Mouse (Mus musculus) kidney, postnatal 25 days (tissue): ENCODE measurements around the gene Ccn1.

Experiments
- DNase-seq, 2 experiments: peaks; one replicate each; pipeline ENCODE4 v3.0.0; 2021; ENCODE audit warnings: mixed read lengths in 2 of 2

The Ccn1 gene

DNA sequence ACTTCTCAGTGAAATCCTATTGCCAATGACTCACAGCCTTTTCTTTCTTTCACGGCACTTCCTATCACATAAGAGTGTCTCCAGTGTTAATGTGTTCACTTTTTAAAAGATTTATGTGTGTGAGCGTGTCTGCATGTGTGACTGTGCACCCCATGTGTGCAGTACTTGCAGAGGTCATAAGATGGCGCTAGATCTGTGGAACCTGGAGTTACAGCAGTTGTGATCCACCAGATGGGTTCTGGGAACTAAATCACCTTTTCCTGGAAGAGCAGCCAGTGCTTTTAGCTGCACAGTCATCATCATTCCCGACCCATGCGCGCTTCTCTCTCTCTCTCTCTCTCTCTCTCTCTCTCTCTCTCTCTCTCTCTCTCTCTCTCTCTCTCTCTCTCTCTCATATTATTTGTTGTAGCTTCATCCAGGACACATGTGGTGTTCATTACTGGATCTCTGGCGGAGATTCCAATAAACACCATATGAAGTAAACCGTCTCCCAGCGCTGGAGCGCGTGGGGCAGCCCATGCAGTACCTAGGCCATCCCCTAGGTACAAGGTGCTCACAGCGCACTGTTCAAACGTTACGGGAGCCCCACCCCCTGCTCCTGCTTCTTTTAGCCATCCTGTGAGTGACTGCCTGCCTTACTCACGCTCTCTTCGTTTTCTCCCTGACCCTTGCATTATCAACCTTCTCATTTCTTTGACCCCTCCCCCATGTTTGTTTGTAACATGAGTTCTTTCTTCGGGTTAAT, 30.0 kb downstream of the Ccn1 start:
- DNase-seq: no peak

DNA sequence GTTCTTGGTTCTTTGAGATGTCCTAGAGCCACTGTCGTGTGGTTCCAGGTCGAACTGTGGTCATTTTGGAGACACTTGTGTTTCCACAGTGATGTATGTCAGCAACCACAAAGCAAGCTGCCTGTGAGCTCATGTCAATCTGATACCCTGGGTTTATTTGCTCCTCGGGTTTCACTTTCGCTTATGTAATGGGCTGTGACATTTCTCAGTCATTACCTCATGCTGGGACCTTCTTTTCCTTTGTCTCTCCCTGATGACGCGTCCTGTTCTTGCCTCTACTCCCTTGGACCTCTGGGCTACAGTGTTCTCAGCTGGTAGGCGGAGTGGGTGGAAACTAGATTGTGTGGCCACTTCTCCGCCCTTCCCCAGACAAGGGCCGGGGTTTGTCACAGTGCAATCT, 31.5 kb downstream of the Ccn1 start:
- DNase-seq: no peak

DNA sequence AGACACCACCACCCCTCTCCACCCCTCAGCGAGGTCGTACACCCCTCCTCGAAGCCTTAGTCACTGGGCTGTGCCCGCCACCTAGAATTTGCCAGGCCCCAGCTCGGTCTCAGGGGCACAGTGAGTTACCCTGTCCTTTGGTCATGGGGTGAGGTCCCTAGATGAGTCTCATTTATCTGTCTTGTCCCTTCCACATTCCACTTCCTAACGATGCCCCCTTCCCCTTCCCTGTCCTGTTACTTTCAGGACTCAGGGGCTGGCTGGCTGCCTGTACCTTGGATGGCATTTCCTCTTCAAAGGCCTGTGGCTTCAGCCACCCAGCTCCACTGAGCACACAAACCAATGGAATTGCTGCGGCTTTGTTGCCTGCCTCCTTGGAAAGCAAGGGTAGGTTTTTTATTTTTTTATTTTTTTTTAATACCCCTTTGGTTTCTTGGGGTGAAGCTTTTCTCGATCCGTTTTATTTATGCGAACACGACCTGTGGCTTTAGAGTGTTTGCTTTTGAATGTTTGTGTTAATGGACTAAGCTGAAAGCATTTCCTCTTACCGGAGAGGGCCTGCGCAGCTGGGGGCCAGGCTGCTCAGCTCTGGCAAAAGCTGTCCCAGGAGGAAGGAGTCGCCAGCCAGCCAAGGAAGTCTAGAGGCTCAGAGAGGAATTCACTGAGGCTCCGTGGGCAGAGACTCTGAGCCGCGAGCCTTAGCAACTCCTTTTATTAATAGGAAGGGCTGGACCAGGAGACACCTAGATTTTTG, 35.2 kb downstream of the Ccn1 start:
- DNase-seq: peak; percentile 65 to 81

DNA sequence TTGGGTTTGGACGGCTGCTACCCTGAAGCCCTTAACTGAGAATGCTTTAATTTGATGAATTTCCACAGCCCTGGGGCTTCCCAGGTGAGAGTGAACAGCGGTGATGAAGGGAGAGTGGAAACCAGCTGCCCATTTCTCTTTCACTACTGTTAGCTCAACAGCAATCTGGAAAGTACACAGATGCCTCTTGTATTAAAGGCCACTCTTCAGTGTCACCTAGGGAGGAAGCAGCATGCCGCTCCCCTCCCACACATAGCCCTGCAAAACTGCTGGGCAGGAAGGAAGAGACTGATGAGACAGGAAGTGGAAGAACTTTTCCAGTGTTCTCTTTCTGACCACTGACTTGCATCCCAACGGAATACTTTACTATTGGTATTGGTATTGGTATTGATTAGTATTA, 36.5 kb downstream of the Ccn1 start:
- DNase-seq: no peak

DNA sequence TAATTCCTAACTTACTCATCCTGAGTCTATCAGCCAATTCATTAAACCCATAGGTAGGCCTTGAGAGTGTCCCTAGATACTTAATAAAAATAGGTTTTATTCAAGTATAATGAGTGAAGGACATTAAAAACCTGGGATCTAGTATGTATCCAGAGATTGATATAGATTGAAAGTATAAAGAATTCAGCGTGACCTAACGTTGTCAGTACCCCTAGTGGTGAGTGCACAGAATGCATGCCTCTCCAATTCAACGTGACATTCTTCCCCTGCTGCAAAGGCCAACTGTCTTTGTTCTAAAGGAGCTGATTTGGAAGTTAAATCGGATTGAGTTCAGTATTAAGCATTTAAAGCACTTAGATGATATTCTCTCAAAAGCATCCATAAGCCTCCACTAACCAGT, 37.1 kb downstream of the Ccn1 start:
- DNase-seq: peak in 1 of 2 experiments; percentile 45

DNA sequence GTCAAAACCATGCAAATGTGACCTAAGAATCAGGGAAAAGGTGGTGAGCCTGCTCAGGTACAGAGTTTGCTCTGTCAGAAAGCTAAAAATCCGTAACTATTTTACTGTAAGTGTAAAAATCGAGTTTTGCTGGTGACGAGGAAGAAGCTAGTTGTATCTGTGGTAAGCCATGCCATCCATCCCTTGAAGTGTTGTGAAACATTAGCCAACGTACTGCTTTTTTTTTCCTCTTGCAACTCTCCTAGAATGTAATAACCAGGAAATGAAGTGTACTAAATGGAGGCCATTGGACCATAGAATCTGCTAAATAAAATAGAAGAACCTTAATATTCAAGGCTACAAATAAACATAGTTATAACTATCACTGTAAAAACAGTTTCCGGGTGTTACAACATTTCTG, 41.5 kb downstream of the Ccn1 start:
- no peak for DNase-seq

DNA sequence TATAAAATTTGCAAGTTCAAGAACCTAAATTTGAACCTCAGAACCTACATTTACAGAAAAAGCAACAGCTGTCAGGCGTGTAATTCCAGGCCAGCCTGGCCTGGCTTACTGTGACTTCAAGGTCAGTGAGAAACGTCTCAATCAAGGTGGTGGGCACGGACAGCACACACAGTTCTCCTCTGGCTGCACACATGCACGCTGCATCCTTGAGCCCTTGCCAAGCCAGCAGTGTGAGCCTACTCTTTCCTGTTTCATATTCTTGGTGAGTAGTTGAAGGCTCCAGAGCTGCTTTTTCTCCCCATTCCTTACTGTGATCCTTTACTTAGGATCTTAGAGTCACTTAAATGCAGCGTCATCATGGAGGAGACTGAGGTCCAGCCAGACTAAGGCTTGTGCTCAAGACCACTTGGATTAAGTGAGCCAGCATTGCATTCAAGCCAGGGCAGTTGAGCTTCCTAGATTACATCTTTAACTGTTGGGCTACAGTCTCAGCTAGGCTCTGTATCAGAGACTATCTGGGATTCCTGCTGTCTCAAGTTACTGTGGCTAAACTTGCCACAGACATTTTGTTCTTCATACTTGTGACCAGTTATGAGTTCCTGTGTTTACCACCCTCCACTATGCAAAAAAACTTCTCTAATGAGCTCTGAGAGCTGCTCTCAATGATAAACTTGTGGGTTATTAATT, 44.2 kb downstream of the Ccn1 start:
- DNase-seq: no peak

DNA sequence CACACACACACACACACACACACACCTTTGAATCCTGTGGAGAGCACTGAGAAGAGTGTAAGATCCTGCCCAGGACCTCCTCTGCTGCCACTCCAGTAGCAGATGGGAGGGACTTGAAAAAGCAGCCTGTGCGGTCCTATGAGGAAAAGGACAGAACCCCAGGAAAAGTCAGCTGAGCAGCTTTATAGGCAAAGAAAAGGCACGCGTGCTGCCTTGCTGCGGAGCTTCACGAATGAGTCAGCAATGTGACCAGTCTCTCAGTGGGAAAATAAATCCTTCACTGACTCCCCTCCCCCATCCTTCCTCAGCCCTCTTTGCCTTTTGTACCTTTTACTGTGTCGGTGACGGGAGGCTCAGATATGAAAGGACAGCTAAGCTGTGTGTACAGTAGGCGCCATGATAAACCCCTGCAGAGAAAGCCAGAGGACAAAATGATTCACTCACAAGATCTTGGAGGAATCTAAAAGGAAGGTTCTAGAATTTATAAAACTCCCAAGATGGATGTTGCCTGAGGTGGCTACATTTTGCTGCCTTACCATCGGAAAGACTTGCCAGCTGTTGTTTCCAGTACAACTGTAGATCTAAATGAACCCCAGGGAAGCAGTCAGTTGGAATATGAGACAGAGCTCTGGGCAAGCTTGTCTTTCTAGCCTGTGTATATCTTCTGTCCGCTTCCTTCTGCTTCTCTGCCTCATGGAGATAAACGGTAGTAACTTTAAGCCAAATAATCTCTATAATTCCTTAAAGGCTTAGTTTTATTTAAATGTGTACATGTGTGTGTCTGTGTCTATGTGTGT, 47.2 kb downstream of the Ccn1 start:
- DNase-seq: peak; percentile 26 to 49

DNA sequence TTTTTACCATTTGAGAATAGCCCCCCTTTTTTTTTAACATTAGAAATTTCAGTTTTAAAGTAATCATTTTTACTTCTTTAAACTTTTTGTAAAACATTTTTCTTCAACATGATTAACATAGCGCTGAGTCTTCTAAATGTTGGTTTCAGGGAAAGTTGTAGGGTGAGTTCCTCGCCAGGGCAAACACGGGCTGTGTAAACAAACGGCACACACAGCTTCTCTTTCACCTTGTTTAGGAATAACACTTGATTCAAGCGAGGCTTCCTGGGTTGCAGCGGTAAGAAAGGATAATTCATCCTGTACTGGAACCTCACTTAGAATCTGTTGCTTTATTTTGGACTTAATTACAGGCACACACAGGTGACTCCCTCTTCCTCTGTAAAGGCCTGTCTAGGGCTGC, 48.4 kb downstream of the Ccn1 start:
- no peak for DNase-seq

DNA sequence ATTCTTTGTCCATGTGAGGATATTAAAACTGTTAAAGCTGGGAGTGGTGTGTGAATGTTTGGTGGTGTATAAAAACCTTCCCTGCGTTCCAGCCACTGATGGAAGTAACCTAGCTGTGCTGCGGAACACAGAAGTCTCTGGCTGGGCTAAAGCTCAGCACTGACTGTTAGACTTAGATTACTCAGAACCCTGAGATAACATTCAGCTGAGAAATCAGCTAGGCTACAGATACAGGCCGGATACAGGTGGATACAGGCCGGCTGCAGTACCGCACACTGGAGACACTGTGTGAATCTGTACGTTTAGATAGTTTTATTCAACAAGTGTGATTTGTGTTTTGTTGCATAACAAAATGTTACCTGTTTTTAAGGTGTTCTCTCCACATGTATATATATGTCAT, 49.0 kb downstream of the Ccn1 start:
- no peak for DNase-seq

DNA sequence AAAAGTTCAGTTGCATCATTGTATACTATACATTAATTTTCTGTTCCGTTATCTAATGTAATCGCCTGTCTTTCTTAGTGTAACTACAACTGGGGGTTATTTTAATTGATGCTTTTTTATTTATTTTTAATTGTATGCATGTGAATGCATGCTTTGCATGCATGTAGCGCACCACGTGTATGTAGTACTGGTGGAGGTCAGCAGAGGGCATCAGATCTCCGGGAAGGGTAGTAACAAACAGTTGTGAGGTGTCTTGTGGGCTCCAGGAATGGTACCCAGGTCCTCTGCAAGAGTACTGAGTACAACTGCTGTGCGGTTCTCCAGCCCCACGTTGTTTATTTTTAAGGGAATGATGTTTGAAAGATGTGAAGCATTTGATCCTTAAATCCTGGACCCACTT, 50.7 kb downstream of the Ccn1 start:
- DNase-seq: no peak
